Mouse (Mus musculus) kidney, embryonic 16.5 days (tissue): ENCODE data around the gene Ebf1. TPM values are rescaled to one million over a fixed set of nuclear protein-coding genes. Genes with fewer than 3 reads are reported as not detected.

Source experiments
- ATAC-seq: fragments of 200-750 bp; cut with Nextera tagmentation; 2 replicates; pipeline ENCODE4 v1.8.0; 2017; ENCODE audit warnings: moderate TSS enrichment; ENCODE audit not compliant: low FRiP score, low TSS enrichment
- H3K27ac ChIP-seq: fragments of 300-500 bp; sonication (generic); 2 replicates; pipeline ENCODE4 v1.5.1; 2014; ENCODE audit warnings: low read length
- H3K27me3 ChIP-seq: fragments of 300-500 bp; sonication (generic); 2 replicates; pipeline ENCODE4 v1.6.1; 2014; ENCODE audit warnings: low read length, control low read depth, mixed read lengths; ENCODE audit not compliant: insufficient read depth
- H3K36me3 ChIP-seq: fragments of 300-500 bp; sonication (generic); 2 replicates; pipeline ENCODE4 v1.6.1; 2014; ENCODE audit warnings: low read length, control low read depth, mixed read lengths; ENCODE audit not compliant: insufficient read depth
- H3K4me1 ChIP-seq: fragments of 300-500 bp; sonication (generic); 2 replicates; pipeline ENCODE4 v1.6.1; 2014; ENCODE audit warnings: low read length, control low read depth, mixed read lengths; ENCODE audit not compliant: insufficient read depth
- H3K4me2 ChIP-seq: fragments of 300-500 bp; sonication (generic); replicated peaks from 2 replicates; pipeline ENCODE4 v1.6.1; 2014; ENCODE audit warnings: low read depth, low read length
- H3K4me3 ChIP-seq: fragments of 300-500 bp; sonication (generic); 2 replicates; pipeline ENCODE4 v1.5.1; 2014; ENCODE audit warnings: mild to moderate bottlenecking, low read length
- H3K9ac ChIP-seq: fragments of 300-500 bp; sonication (generic); replicated peaks from 2 replicates; pipeline ENCODE4 v1.6.1; 2014; ENCODE audit warnings: low read length
- H3K9me3 ChIP-seq: fragments of 300-500 bp; sonication (generic); 2 replicates; pipeline ENCODE4 v1.6.1; 2016; ENCODE audit warnings: low read length, control low read depth
- WGBS: fragments of 180-500 bp; shearing (Covaris S2); extraction: QIAGEN DNeasy Blood & Tissue Kit; methylation state at CpG from one replicate; pipeline ENCODE4 v1.1.7; 2014; 5-methylcytosine and 5-hydroxymethylcytosine counted together
- polyA plus RNA-seq: library from polyadenylated mRNA; unstranded; fragments of >200 nt; fragmentation: Nextera tagmentation; extraction: Ambion mirVana; gene quantifications from 2 replicates; pipeline ENCODE4 v1.2.1, GENCODE M21; 2015

Gene Ebf1
- polyA plus RNA-seq, 1 experiment from 2014 or later: 24.1 TPM

DNA sequence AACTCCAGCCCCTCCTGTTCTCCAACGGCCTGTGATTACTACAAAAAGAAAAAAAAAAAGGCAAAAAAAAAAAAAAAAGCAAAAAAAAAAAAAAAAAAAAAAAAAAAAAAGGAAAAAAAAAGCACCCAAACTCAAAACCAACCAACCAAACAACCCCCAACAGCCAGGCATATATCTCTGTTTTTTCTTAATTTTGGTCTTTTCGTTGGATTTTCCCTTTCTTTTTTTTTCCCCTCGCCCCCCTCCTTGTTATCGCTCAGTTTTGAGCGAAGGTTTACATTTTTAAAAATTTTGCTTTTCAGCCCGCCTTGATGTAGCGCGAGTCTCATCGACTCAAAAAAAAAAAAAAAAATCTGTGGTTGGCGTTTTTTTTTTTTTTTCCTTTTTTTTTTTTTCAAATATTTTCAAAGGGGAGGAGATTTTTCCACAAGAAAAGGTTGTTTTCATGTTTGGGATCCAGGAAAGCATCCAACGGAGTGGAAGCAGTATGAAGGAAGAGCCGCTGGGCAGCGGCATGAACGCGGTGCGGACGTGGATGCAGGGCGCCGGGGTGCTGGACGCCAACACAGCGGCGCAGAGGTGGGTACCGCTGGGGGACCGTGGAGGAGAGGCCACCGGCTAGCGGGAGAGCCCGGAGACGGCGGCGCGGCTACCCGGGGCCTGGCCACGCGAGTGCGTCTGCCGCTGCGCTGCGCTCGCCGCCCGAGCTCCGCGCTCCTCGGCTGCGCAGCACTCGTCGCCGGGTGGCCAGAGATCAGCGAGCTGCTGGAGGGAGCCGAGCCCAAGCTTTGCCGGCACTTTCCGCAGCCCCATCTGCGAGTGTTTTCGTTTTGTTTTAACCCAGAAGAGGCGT is 843 bp downstream of the Ebf1 start:
- Histone ChIP-seq H3K27ac (peak overlapping the region; percentile 90), H3K27me3 (peaks cover 54% of the 10 kb centered on the region), H3K4me1 (peaks cover 31% of the 10 kb centered on the region), H3K9me3 (no peaks in the 10 kb centered on the region), H3K36me3 (no peaks in the 10 kb centered on the region), H3K4me3 (peak overlapping the region; percentile 69), H3K9ac (peak overlapping the region; percentile 82), H3K4me2 (peak overlapping the region; percentile 69)
- under 1% methylated on average over 55 of the region's 55 CpGs for WGBS
- ATAC-seq: peak; percentile 10; the same call in 1 of the 2 replicates

DNA sequence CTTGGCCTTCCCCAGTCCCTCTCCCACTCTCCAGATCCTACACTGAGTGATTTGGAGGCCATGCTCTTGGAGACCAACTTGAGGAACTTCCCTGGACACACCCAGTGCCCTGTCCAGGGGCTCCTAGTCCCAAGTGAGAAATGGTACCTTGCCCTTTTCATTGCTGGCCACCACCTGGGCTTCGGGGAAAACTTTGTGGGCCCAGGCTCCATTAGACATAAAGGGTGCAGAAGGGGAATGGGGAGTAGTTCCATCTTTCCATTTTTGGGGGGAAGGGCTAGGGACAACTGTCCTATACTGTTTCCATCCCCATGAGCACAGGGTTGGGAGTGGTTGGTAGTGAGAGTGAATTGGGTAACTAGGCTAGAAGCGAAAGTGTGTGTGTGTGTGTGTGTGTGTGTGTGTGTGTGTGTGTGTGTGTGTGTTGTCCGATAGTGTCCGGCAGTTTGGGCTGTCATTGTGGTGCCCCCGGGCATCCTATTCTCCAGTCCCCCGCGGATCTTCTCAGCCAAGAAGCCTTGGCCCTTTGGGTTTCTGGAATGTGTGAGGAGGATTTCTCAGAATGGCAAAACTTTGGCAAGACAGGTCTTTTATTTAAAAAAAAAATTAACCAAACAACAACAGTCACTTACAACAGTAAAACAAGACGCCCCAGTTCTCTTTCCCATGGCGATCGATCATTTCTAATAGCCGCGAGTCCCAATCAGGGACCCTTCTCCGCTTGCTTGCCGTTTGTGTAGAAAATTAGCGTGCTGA is 2.2 kb downstream of the Ebf1 start:
- H3K27ac ChIP-seq: no peak overlapping the region
- peak overlapping the region; percentile 69 for H3K4me2 ChIP-seq
- H3K4me3 ChIP-seq: peak overlapping the region; percentile 69
- peaks cover 46% of the 10 kb centered on the region for H3K27me3 ChIP-seq
- H3K4me1 ChIP-seq: peaks cover 26% of the 10 kb centered on the region
- no peaks in the 10 kb centered on the region for H3K9me3 ChIP-seq
- no peak for ATAC-seq
- no peaks in the 10 kb centered on the region for H3K36me3 ChIP-seq
- WGBS: 3% methylated on average over 15 of the region's 15 CpGs
- peak overlapping the region; percentile 68 for H3K9ac ChIP-seq

DNA sequence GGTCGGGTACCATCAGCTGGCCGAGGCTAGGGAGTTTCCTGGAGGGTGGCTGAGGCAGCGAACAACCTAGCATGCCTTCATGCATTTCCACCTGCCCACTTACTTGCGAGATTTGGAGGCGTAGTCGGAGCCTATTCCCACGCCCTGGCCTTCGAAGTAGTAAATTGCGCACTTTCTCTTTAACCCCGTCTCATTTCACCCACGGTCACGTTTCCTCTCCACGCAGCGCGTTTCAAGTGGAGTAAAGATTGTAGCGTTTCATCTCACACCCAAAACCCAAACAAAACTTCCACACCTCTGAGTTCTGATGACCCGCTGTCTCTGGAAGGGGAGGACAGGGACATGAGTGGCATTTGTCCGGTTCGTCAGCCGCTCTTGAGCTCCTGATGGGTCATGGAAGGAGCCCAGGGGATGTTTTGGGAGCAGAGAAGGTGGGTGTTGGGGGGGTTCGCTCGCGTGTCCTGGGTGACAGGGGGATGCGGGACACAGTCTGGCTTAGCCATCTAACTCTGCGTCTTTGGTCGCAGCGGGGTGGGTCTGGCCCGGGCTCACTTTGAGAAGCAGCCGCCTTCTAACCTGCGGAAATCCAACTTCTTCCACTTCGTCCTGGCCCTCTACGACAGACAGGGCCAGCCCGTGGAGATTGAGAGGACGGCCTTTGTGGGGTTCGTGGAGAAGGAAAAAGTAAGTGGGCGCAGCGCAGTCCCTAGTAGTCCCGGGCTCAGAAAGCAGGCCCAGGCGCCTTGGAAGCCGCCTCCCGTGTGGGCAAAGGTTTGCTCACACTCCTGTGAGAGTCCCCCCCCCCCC is 3.0 kb downstream of the Ebf1 start:
- Histone ChIP-seq H3K4me2 (peak overlapping the region; percentile 69), H3K4me1 (peaks cover 26% of the 10 kb centered on the region), H3K27ac (0 out of 2 replicates have a peak overlapping the region, but pooled peaks have one; percentile 24), H3K27me3 (peaks cover 43% of the 10 kb centered on the region), H3K9me3 (no peaks in the 10 kb centered on the region), H3K4me3 (peak overlapping the region; percentile 69), H3K36me3 (no peaks in the 10 kb centered on the region), H3K9ac (peak overlapping the region; percentile 68)
- WGBS: 2% methylated on average over 41 of the region's 41 CpGs
- ATAC-seq: no peak

DNA sequence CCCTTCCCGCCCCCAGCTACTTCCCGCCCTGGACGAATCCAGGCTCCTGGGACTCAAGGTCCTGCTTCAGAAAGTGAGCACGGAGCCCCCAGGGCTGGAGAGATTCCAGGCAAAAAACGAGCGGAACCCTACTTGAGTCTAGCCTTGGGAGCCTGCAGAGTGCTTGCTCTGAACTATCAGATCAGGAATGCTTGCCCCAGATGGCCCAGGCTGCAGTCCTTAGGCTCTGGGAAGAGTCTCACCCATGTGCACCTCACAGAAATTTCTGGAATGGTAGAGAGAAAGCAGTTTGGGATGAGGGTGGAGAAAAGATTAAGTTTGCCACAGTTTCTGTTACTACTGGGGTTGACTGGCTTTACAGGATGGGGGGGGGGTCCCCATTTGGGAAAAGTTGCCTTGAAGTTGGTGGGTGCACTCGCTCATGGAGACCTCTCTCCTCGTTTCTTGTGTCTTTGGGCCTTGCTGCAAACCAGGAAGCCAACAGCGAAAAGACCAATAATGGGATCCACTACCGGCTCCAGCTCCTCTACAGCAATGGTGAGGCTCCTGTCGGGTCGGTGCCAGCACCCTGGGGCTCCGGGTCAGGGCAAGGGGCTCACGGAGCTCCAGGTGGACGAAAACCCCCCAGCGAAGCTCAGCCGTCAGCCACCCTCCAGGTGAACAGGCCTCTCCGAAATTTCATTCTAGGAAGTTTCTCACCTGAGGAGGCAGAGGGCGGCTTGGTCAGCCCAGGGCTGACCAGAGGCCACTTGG is 3.8 kb downstream of the Ebf1 start:
- Histone ChIP-seq H3K9ac (peak overlapping the region; percentile 68), H3K36me3 (no peaks in the 10 kb centered on the region), H3K27ac (no peak overlapping the region), H3K27me3 (peaks cover 37% of the 10 kb centered on the region), H3K4me3 (peak overlapping the region; percentile 69), H3K4me1 (peaks cover 26% of the 10 kb centered on the region), H3K9me3 (no peaks in the 10 kb centered on the region), H3K4me2 (peak overlapping the region; percentile 69)
- ATAC-seq: no peak
- 51% methylated on average over 17 of the region's 19 CpGs for WGBS

DNA sequence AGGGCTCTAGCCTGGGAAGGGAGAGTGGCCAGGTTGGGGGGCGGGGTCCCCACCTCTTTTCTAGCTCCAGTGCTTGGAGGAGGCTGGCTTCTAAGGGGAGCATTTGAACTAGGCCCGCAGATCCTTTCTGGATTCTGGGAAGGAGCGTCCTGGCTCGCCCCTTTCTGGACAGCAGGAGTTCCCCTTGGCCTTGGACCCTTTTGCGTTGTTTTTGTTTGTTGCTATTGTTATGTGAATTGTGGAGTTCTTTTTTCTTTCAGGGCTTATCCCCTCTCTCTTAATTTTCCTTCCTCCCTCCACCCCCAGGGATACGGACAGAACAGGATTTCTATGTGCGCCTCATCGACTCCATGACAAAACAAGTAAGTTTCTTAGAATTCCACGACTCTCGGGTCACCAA is 4.5 kb downstream of the Ebf1 start:
- no peaks in the 10 kb centered on the region for H3K9me3 ChIP-seq
- H3K36me3 ChIP-seq: no peaks in the 10 kb centered on the region
- H3K4me1 ChIP-seq: peaks cover 21% of the 10 kb centered on the region
- 0 out of 2 replicates have a peak overlapping the region, but pooled peaks have one; percentile 69 for H3K4me2 ChIP-seq
- H3K4me3 ChIP-seq: no peak overlapping the region; the same call in 1 of the 2 replicates
- no peak overlapping the region for H3K9ac ChIP-seq
- ATAC-seq: no peak
- WGBS: 58% methylated on average over 10 of the region's 10 CpGs
- no peak overlapping the region for H3K27ac ChIP-seq
- peaks cover 30% of the 10 kb centered on the region for H3K27me3 ChIP-seq

DNA sequence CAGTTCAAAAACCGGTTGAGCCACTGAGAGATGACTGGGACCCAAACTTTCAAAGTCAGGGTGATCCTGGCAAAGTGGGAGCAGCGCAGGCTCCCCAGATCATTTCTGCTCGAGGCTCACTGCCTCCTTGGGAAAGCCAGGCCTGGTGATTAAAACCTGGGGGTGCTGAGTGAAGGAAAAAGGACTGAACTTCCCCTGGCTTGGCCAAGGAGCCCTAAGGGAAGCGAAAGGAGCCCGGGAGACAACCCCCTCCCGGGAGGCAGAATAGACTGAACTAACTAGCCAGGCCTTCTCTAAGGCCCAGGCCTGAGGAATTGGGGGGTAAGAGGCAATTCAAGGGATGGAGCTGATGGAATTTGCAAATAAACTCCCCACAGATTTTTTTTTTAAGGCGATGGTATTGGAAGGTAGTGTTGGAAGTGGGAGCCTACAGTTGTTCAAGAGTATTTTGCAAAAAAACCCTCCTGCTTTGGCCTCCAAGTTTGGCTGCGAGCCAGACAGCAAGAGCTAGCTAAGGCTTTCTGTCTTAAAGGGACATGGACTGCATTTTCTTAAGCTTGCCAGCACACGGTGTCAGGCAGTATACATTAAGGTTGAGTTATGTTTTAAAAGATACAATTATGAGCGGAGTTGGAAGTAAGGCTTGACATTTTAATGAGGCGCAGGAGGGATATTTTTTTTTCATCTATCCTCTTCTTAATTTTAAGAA is 5.1 kb downstream of the Ebf1 start:
- Histone ChIP-seq H3K9ac (no peak overlapping the region), H3K36me3 (no peaks in the 10 kb centered on the region), H3K4me2 (peak overlapping the region; percentile 8; the same call in 1 of the 2 replicates), H3K4me1 (peaks cover 23% of the 10 kb centered on the region), H3K9me3 (no peaks in the 10 kb centered on the region), H3K27ac (no peak overlapping the region), H3K4me3 (no peak overlapping the region; the same call in 1 of the 2 replicates), H3K27me3 (peaks cover 27% of the 10 kb centered on the region)
- 39% methylated on average over 11 of the region's 11 CpGs for whole genome bisulfite sequencing
- no peak for ATAC-seq

DNA sequence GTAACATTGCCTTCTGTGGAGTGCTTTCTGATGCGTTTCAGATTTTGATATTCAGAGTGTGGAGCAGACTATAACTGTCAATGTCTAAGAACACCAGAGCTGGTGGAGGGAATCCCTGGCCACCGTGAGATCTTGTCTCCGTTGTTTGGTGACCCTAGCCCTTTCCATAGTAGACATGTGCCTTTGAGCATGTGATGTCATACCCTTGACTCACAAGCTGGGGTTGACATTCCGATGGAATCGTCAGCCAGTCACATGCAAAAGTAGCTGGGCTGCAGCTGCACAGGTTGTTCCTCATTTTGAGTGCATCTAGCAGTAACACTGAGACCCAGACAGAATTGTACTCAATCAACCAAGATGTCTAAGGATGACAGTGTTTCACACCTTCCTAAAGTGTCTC is 7.4 kb downstream of the Ebf1 start:
- WGBS: 62% methylated on average over 5 of the region's 5 CpGs
- Histone ChIP-seq H3K4me3 (no peak overlapping the region), H3K4me1 (peaks cover 20% of the 10 kb centered on the region), H3K27ac (no peak overlapping the region), H3K36me3 (no peaks in the 10 kb centered on the region), H3K9ac (no peak overlapping the region), H3K27me3 (peaks cover 22% of the 10 kb centered on the region), H3K9me3 (no peaks in the 10 kb centered on the region), H3K4me2 (no peak overlapping the region)
- ATAC-seq: no peak

DNA sequence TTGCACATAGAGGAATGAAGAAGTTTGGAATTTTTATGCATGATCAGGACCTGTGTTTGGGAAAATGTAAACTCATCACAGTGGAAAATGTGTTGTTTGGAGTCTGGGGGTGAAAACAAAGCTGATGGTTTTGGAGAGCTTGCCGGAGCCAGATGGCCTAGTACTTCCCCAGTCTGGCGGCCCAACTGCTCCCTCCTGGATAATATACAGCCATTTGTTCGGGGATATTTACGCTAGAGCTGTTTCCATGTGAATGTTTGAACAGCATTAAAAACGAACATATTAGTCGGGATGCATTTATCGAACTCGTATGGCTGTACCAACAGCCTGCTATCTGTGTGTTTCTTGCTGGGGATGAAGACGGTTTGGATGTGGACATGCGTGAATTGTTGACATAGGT is 8.9 kb downstream of the Ebf1 start:
- no peak for ATAC-seq
- Histone ChIP-seq H3K27me3 (peaks cover 14% of the 10 kb centered on the region), H3K27ac (no peak overlapping the region), H3K4me3 (no peak overlapping the region), H3K9me3 (no peaks in the 10 kb centered on the region), H3K4me2 (no peak overlapping the region), H3K9ac (no peak overlapping the region), H3K4me1 (peaks cover 13% of the 10 kb centered on the region), H3K36me3 (no peaks in the 10 kb centered on the region)
- 74% methylated on average over 10 of the region's 10 CpGs for whole genome bisulfite sequencing
